Mouse (Mus musculus): ENCODE results near the gene Plekhg6. TPM values are rescaled to one million over a fixed set of nuclear protein-coding genes. Genes with fewer than 3 reads are reported as not detected.

Gene Plekhg6
- polyA plus RNA-seq, 1 experiment from 2014 or later: 0.30 TPM

- no peak overlapping the region for H3K27ac ChIP-seq (ENCODE audit: low read depth, low read length)
- H3K9me3 ChIP-seq (ENCODE audit: control insufficient read depth, low read length): no peaks in the 10 kb centered on the region
- no peak for ATAC-seq (replicated peaks; ENCODE audit: low FRiP score)
- no peak for DNase-seq (ENCODE audit: low spot score)
- H3K4me2 ChIP-seq: no peak overlapping the region
- WGBS: 73% methylated on average over 7 of the region's 7 CpGs
- H3K4me3 ChIP-seq (ENCODE audit: low read depth, low read length): no peak overlapping the region
- H3K9ac ChIP-seq (ENCODE audit: low read depth, low read length): no peak overlapping the region
- H3K36me3 ChIP-seq (ENCODE audit: control insufficient read depth, insufficient read depth, low read length): no peaks in the 10 kb centered on the region
- no peaks in the 10 kb centered on the region for H3K4me1 ChIP-seq (replicated peaks; ENCODE audit: control insufficient read depth, insufficient read depth, low read length)
- no peaks in the 10 kb centered on the region for H3K27me3 ChIP-seq (replicated peaks; ENCODE audit: control insufficient read depth, insufficient read depth, low read length)
Observed at GRCm38 (mm10) chr6:125407224-125407623, 26.6 kb upstream of the Plekhg6 start.

GRCm38 (mm10) chr6:125405461-125406382 lies 25.1 kb upstream of the Plekhg6 start:
- DNase-seq (ENCODE audit: low spot score) (no peak), ATAC-seq (replicated peaks; ENCODE audit: low FRiP score) (no peak)
- no peaks in the 10 kb centered on the region for H3K27me3 ChIP-seq (replicated peaks; ENCODE audit: control insufficient read depth, insufficient read depth, low read length)
- H3K4me2 ChIP-seq: no peak overlapping the region
- H3K36me3 ChIP-seq (ENCODE audit: control insufficient read depth, insufficient read depth, low read length): no peaks in the 10 kb centered on the region
- no peak overlapping the region for H3K27ac ChIP-seq (ENCODE audit: low read depth, low read length)
- no peak overlapping the region for H3K9ac ChIP-seq (ENCODE audit: low read depth, low read length)
- H3K9me3 ChIP-seq (ENCODE audit: control insufficient read depth, low read length): no peaks in the 10 kb centered on the region
- H3K4me3 ChIP-seq (ENCODE audit: low read depth, low read length): no peak overlapping the region
- no peaks in the 10 kb centered on the region for H3K4me1 ChIP-seq (replicated peaks; ENCODE audit: control insufficient read depth, insufficient read depth, low read length)
- WGBS: 55% methylated on average over 14 of the region's 14 CpGs

DNA sequence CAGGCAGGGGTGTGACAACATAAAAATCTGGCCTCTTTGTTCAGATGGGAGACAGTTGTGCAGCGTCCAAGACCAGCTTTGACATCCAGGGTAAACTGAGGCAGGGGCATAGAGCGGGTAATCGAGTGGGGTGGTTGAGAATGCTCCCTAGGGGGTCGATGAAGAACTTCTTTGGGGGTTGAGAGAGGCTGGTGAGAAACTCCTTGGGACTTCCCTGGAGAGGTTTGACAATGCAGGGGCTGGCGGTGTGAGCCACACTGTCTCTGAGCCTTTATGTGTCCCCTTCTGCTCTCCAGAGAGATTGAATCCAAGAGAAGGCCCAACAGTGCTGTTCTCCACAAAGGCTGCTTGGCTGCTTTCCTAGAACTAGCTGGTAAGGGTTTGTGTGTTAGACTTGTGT lies 9.3 kb upstream of the Plekhg6 start:
- Histone ChIP-seq H3K27me3 (replicated peaks; ENCODE audit: control insufficient read depth, insufficient read depth, low read length) (no peaks in the 10 kb centered on the region), H3K36me3 (ENCODE audit: control insufficient read depth, insufficient read depth, low read length) (no peaks in the 10 kb centered on the region), H3K9ac (ENCODE audit: low read depth, low read length) (no peak overlapping the region), H3K4me3 (ENCODE audit: low read depth, low read length) (no peak overlapping the region), H3K27ac (ENCODE audit: low read depth, low read length) (no peak overlapping the region), H3K4me1 (replicated peaks; ENCODE audit: control insufficient read depth, insufficient read depth, low read length) (no peaks in the 10 kb centered on the region), H3K9me3 (ENCODE audit: control insufficient read depth, low read length) (no peaks in the 10 kb centered on the region), H3K4me2 (no peak overlapping the region)
- DNase-seq (ENCODE audit: low spot score) (no peak), ATAC-seq (replicated peaks; ENCODE audit: low FRiP score) (no peak)
- 84% methylated on average over 5 of the region's 5 CpGs for WGBS

- Histone ChIP-seq H3K27me3 (replicated peaks; ENCODE audit: control insufficient read depth, insufficient read depth, low read length) (peaks cover 12% of the 10 kb centered on the region), H3K36me3 (ENCODE audit: control insufficient read depth, insufficient read depth, low read length) (no peaks in the 10 kb centered on the region), H3K9ac (ENCODE audit: low read depth, low read length) (no peak overlapping the region), H3K4me3 (ENCODE audit: low read depth, low read length) (no peak overlapping the region), H3K4me2 (no peak overlapping the region), H3K27ac (ENCODE audit: low read depth, low read length) (no peak overlapping the region), H3K9me3 (ENCODE audit: control insufficient read depth, low read length) (no peaks in the 10 kb centered on the region), H3K4me1 (replicated peaks; ENCODE audit: control insufficient read depth, insufficient read depth, low read length) (no peaks in the 10 kb centered on the region)
- no peak for ATAC-seq (replicated peaks; ENCODE audit: low FRiP score)
- WGBS: 51% methylated on average over 6 of the region's 6 CpGs
- no peak for DNase-seq (ENCODE audit: low spot score)
Observed at GRCm38 (mm10) chr6:125386080-125386479, 5.5 kb upstream of the Plekhg6 start.

DNA sequence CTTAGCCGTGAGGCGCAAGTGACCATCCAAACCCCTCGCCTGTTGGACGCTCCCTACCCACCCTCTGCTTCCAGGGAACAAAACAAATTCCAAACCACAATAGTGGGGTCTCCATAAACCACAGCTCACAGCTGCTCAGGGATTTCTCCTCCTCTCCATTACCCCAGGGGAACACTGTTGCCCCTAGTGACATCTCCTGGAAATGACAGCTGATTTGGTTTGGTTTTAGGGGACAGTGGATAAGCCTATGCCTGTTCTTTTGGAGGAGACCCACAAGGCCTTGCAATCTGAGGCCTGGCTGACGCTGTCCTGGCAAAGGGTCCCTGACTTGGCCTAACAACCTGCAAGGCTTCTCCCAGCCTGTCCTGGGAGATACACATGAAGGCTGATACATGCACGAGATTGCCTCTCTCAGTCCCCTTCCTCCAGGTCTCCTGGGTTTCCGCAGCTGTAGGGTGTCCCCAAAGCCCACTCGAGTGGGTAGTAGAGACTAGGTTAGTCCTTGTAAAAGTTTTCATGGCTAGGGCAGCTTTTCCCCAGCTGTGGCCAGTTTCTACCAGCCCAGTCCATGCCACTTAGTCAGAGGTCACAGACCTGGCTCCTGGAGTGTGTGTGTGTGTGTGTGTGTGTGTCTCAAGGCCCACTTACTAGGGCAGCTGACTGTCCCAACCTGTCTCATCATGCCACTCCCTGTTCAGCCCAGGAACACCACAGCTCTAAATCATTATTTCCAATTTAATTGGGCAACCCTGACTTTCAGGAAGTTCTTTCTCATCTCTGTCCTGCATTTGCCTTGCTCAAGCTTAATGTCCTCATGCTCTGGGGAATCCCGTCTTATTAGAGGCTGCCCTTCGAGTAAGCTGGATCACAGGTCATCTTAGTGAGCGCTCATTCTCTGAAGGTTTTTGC lies 4.7 kb upstream of the Plekhg6 start:
- H3K36me3 ChIP-seq (ENCODE audit: control insufficient read depth, insufficient read depth, low read length): no peaks in the 10 kb centered on the region
- H3K9me3 ChIP-seq (ENCODE audit: control insufficient read depth, low read length): no peaks in the 10 kb centered on the region
- peaks cover 6% of the 10 kb centered on the region for H3K4me1 ChIP-seq (replicated peaks; ENCODE audit: control insufficient read depth, insufficient read depth, low read length)
- no peak overlapping the region for H3K4me2 ChIP-seq
- H3K9ac ChIP-seq (ENCODE audit: low read depth, low read length): no peak overlapping the region
- peaks cover 19% of the 10 kb centered on the region for H3K27me3 ChIP-seq (replicated peaks; ENCODE audit: control insufficient read depth, insufficient read depth, low read length)
- no peak overlapping the region for H3K4me3 ChIP-seq (ENCODE audit: low read depth, low read length)
- 62% methylated on average over 11 of the region's 11 CpGs for WGBS
- DNase-seq (ENCODE audit: low spot score) (no peak), ATAC-seq (replicated peaks; ENCODE audit: low FRiP score) (no peak)
- no peak overlapping the region for H3K27ac ChIP-seq (ENCODE audit: low read depth, low read length)

DNA sequence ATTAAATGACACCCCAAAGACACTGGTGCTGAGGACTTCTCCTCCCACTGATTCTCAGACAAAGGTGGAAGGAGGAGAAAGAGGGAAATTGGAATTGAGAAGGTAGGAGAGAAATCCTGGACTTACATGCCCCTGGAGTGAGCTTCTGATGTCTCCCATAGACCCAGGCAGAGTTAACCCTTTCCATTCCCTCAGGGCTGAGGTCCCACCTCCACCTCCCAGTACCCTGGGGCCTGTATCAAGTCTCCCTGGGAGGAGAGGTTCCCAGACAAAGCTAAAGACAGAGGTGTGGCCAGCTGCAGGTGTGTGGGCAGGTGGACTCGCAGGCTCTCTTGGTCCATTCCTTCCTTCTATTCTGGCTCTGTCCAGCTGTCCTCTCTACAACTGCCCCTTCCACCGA lies 1.4 kb upstream of the Plekhg6 start:
- Histone ChIP-seq H3K27me3 (replicated peaks; ENCODE audit: control insufficient read depth, insufficient read depth, low read length) (peaks cover 48% of the 10 kb centered on the region), H3K27ac (ENCODE audit: low read depth, low read length) (no peak overlapping the region)

GRCm38 (mm10) chr6:125379781-125380180 lies 812 bp downstream of the Plekhg6 start:
- Histone ChIP-seq H3K27me3 (replicated peaks; ENCODE audit: control insufficient read depth, insufficient read depth, low read length) (peaks cover 48% of the 10 kb centered on the region), H3K4me3 (ENCODE audit: low read depth, low read length) (peak overlapping the region; percentile 41), H3K4me2 (peak overlapping the region; percentile 72), H3K27ac (ENCODE audit: low read depth, low read length) (no peak overlapping the region), H3K9me3 (ENCODE audit: control insufficient read depth, low read length) (no peaks in the 10 kb centered on the region), H3K36me3 (ENCODE audit: control insufficient read depth, insufficient read depth, low read length) (no peaks in the 10 kb centered on the region), H3K9ac (ENCODE audit: low read depth, low read length) (no peak overlapping the region), H3K4me1 (replicated peaks; ENCODE audit: control insufficient read depth, insufficient read depth, low read length) (peaks cover 14% of the 10 kb centered on the region)
- WGBS: 9% methylated on average over 9 of the region's 9 CpGs
- DNase-seq (ENCODE audit: low spot score) (no peak), ATAC-seq (replicated peaks; ENCODE audit: low FRiP score) (no peak)

More for the DNA sequence above, 1.4 kb upstream of the Plekhg6 start:
- DNase-seq (ENCODE audit: low spot score) (no peak), ATAC-seq (replicated peaks; ENCODE audit: low FRiP score) (no peak)
- Histone ChIP-seq H3K36me3 (ENCODE audit: control insufficient read depth, insufficient read depth, low read length) (no peaks in the 10 kb centered on the region), H3K9ac (ENCODE audit: low read depth, low read length) (no peak overlapping the region), H3K4me3 (ENCODE audit: low read depth, low read length) (no peak overlapping the region), H3K4me2 (no peak overlapping the region), H3K9me3 (ENCODE audit: control insufficient read depth, low read length) (no peaks in the 10 kb centered on the region), H3K4me1 (replicated peaks; ENCODE audit: control insufficient read depth, insufficient read depth, low read length) (peaks cover 14% of the 10 kb centered on the region)
- 60% methylated on average over 2 of the region's 2 CpGs for WGBS

DNA sequence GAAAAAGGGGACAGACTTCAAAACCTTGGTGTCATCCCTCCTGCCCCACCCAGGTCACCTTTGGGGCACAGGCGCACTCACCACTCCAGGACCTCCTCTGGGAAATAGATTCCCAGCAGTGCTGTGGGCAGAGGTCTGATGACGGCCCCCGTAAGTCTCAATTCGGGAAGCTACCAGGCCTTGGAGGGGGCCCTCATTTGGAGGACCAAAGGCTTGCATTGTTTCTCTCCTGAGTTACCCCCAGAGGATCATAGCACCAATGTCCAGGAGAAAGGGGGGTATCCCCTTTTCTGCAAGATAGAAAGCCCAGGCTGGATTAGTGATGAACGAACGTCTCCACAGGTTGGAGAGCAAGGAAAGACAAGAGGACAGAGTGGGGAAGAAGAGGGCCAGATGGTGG lies 2.0 kb downstream of the Plekhg6 start:
- H3K4me3 ChIP-seq (ENCODE audit: low read depth, low read length): no peak overlapping the region
- H3K27me3 ChIP-seq (replicated peaks; ENCODE audit: control insufficient read depth, insufficient read depth, low read length): peaks cover 48% of the 10 kb centered on the region
- H3K27ac ChIP-seq (ENCODE audit: low read depth, low read length): no peak overlapping the region
- WGBS: 23% methylated on average over 6 of the region's 6 CpGs
- ATAC-seq (replicated peaks; ENCODE audit: low FRiP score) (no peak), DNase-seq (ENCODE audit: low spot score) (no peak)
- no peak overlapping the region for H3K9ac ChIP-seq (ENCODE audit: low read depth, low read length)
- no peaks in the 10 kb centered on the region for H3K9me3 ChIP-seq (ENCODE audit: control insufficient read depth, low read length)
- H3K4me2 ChIP-seq: peak overlapping the region; percentile 33
- no peaks in the 10 kb centered on the region for H3K36me3 ChIP-seq (ENCODE audit: control insufficient read depth, insufficient read depth, low read length)
- H3K4me1 ChIP-seq (replicated peaks; ENCODE audit: control insufficient read depth, insufficient read depth, low read length): peaks cover 14% of the 10 kb centered on the region
